Mouse (Mus musculus) c-Kit-negative CD71-positive TER-119-positive erythroid progenitor cells, embryonic 14.5 days (primary cell): Measurements from ENCODE around the gene 1600002K03Rik.
"Not testable (repeated sequence)": the region's sequence is repeated elsewhere in the genome, so short reads cannot be mapped to it uniquely, and the experiment has no call there.

Experiments
- DNase-seq: peaks from one replicate; pipeline ENCODE4 v3.0.0-alpha.2; 2013; ENCODE audit warnings: low read depth, low spot score

Gene 1600002K03Rik

GRCm38 (mm10) chr10:80153713-80154112, 19.0 kb upstream of the 1600002K03Rik start:
- DNase-seq = no peak

- no peak for DNase-seq
These were observed 18.4 kb upstream of the 1600002K03Rik start for GRCm38 (mm10) chr10:80154384-80154783.

DNA sequence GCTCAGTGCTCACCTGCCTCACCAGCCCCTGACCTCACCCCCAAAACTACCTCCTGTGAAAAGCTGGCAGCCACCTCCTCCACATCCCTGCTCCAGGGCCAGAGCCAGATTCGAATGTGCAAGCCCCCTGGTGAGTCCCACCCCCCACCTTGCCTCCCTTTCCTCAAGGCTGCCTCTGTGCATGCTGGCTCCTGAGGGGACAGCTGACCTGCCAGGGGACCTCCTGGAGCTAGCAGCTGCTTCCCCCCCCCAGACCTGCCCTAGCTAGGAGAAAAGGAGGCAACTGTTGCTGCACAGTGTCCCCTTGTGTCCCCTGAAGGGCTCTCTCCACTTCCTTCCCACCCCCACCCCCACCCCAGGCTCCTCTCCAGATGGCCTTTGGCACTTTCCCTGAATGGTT, 17.5 kb upstream of the 1600002K03Rik start:
- no peak for DNase-seq

GRCm38 (mm10) chr10:80156002-80156751, 16.6 kb upstream of the 1600002K03Rik start:
- no peak for DNase-seq

DNA sequence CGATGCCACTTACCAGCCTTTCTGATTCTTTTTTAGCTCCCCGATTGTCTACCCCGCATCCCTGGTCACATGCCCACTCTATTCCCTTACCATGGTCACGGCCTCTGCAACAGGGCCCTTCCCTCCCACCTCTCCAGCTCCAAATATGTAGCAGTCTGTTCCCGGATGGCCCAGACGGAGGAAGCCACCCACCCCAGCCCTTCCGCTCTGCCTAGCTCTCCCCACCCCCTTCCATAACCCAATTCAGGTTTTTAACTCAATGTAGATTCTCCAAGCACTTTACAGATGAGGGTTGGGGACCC, 16.0 kb upstream of the 1600002K03Rik start:
- no peak for DNase-seq

DNA sequence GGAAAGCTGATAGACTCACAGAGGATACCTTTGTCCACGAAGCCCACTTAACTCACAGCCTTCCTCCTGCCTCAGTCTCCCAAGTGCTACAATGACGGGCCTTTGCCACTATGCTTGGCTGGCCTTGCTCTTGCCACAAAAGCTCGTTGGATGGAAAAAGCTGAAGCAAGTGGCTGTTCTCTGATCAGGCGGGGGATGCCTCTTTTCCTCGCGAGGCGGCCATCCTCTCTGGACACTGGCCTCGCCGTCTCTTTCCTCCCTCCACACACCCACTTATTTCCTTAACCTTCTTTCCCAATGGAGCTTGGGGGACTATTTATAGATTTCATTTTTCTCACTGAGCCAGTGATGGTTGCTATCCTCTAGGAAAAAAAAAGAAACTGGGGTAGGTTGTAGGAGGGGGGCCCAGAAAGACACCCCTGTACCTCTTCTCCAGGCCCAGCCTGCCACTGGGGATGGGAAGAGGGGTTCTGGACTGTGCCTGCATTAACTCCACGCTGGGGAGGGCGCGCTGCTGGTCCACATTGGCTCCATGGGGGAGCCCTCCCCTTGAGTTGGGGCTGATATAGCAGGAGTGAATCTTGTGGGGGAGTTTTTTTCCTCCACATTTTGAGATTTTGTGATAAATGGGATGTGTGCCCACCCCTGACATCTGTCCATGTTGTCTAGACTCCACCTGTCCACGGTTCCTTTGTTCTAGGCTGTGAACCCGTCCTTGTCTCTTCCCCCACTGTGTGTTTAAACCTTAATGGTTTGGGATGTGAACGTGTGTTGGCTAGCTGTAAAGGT, 15.4 kb upstream of the 1600002K03Rik start:
- no peak for DNase-seq

DNA sequence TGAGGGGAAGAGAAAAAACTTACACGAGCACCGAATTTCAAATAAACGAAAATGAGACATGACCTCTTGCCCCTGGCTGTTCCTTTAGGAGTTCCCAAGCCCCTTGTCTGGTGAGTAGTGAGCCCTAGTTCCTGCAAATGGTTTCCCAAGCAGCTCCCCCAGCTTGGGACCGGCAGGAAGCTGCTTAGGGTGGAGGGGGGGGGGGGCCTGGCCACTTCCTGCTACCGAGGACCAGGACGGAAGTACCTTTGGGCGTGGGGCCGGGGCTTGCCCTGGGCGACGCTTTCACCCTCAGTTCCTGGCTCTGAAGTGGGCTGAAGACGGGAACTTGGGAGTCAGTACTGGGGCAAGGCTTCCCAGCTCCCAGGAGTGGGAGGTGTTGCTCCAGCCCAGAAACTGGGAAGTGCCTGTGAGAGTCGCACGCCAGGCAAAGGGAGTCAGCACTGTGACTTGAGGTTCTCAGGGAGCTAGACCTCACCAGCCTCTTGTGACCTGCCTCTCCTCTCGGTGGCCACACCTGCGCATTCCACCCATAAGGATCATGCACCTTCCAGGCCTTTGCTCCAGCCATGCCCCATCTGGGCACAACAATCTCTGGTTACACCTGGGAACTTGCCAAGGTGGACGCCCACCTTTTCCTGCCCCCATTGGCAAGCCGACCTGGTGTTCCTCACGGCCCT, 14.3 kb upstream of the 1600002K03Rik start:
- no peak for DNase-seq

- no peak for DNase-seq
These were observed 13.7 kb upstream of the 1600002K03Rik start for GRCm38 (mm10) chr10:80159021-80159560.

GRCm38 (mm10) chr10:80159561-80160454, 12.9 kb upstream of the 1600002K03Rik start:
- peak; percentile 94 for DNase-seq

DNA sequence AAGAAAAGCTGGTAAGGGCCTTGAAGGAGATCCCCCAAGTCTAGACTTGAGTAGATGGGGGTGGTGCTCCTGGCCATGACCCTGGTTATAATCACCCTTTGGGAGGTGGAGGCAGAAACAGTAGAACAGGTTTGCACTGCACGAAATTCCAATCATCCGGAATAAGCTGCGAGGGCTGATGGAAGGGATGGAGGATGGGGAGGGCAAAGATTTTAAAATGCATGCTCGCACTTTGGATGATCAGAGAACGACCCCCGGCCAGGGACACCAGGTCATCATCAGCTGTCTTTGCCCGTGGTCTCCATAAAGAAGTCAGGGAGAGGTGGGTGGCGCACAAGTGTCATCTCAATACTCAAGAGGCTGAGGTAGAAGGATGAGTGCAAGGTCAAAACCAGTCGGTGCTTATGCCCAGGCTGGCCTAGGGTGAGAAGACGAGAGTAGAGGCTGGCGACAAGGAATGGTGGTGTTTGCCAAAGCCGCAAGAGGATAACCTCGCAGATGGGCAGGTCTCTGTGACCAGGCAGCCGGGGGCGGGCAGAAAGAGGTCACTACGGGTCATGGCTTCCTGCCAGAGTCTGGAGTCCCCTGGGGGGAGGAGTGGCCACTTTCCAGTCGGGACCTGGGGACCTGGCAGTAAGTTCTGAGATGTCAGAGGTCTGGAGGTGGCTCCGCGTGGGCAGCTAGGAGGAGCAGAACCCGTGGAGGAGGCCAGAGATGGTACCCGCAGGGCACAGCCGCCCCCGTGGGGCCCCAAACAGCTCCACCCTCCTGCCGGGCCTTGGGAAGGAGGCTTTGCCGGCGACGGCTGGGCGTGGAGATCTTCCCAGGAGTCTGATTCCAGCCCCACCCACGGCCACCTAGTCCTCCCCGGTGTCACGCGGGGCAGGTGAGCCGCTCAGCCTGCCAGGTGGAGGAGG, 12.0 kb upstream of the 1600002K03Rik start:
- DNase-seq = peak; percentile 71

DNA sequence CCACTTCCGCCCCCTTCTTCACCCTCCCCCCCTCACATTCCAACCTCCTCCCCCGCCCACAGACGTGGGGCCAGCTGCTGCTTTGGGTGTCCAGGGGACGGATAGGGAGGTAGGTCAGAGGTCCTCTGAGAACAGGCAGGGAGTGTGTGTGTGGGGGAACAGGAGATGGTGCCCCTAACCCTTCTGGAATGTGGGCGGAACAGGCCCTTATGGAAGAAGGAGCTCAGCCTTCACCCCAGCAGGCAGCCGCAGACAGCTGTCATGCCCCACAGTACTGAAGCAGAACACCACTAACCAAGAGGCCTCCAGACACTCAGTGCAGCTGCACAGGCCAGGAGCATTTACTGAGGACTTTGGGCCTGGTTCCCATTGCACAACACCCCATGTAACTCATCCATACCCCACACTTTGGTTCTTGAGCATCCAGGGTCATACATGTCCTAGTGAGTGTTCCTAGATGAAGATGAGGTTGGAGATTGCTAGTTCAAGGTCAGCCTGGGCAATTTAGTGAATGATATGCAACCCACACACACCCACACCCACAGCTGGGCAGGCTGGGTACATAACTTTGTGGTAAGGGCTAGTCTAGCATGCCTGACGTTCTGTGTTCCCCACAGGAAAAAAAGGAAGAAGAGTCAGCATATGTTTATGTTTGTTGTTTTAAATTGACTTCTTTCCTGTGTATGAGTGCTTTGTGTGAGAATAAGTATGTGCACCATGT, 11.1 kb upstream of the 1600002K03Rik start:
- no peak for DNase-seq

GRCm38 (mm10) chr10:80162243-80162608, 10.5 kb upstream of the 1600002K03Rik start:
- no peak for DNase-seq

DNA sequence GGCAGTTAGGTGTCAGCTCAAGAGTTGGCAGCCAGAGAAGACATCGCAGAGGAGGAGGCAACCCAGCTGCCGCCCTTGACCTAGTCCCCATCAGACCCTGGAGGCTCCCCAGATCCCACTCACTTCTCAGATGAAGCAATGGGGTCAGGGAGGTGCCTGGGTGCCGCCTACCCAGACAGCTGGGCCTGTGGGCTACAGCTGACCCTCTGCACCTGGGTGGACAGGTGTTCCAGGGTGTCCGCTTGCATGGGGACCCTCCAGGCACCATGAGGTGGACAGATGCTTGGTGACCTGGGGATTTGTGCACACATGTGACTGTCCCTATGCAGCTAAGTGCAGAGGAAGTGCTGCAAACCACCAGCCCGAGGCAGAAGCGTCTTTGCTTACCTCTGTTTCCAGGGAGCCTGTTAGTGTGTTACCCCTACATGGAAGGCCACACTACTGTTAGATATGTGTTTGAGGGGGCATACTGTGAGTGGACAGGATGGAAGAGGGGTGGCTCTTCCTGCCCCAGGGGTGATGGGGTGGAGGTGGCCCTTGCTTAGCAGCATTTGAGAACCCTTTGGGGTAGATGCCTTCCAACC, 9.9 kb upstream of the 1600002K03Rik start:
- DNase-seq = no peak

GRCm38 (mm10) chr10:80163721-80164120, 9.0 kb upstream of the 1600002K03Rik start:
- DNase-seq = no peak

- no peak for DNase-seq
These were observed 8.4 kb upstream of the 1600002K03Rik start for GRCm38 (mm10) chr10:80164161-80164997.

DNA sequence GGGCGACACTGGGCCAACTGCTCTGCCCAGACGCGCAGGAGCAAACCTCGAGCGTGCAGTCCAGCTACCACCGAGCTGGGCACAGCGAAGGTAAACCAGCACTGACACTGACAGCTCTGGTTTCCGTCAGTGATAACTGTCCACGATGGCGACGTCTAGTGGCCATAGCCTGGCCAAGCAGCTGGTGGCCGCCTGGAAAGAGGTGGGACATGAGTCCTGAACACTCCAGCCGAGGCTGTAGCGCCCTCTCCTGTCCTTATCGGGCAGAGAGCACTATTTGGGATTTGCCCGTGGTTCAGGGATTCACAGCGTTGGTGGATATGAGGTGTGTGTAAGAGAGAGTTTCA, 7.8 kb upstream of the 1600002K03Rik start:
- DNase-seq = peak; percentile 94

- no peak for DNase-seq
These were observed 7.2 kb upstream of the 1600002K03Rik start, which contains the start of gene Cirbp for GRCm38 (mm10) chr10:80165392-80166128. Cirbp (plus strand) TSS chr10:80165985.

DNA sequence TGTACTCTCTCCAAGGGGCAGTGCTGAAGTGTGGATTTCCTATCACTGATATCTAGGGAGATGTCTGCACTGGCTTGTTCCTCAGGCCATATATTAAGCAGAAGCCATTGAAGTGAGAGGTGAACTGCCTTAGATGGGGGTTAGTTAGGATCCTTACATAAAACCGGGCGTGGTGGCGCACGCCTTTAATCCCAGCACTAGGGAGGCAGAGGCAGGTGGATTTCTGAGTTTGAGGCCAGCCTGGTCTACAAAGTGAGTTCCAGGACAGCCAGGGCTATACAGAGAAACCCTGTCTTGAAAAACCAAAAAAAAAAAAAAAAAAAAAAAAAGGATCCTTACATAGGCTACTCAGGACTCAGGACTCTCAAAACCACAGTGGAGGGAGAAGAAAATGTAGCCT, 6.6 kb upstream of the 1600002K03Rik start:
- DNase-seq = not testable (repeated sequence)
